Mouse (Mus musculus): ENCODE results near the gene Tprkb.

The Tprkb gene

GRCm38 (mm10) chr6:85972699-85973098 lies 61.0 kb downstream of the Tprkb start:
- DNase-seq (ENCODE audit: extremely low read depth, low read depth): no peak

- DNase-seq (ENCODE audit: extremely low read depth, low read depth): no peak
Measured at GRCm38 (mm10) chr6:85973336-85973735, 61.7 kb downstream of the Tprkb start.

GRCm38 (mm10) chr6:85974941-85975617 lies 63.4 kb downstream of the Tprkb start:
- DNase-seq (ENCODE audit: extremely low read depth, low read depth): peak; percentile 40

GRCm38 (mm10) chr6:85975761-85976160 lies 64.1 kb downstream of the Tprkb start:
- no peak for DNase-seq (ENCODE audit: extremely low read depth, low read depth)

- DNase-seq (ENCODE audit: extremely low read depth, low read depth): no peak
Measured at GRCm38 (mm10) chr6:85976242-85976641, 64.6 kb downstream of the Tprkb start.

GRCm38 (mm10) chr6:85978736-85979135 lies 67.1 kb downstream of the Tprkb start:
- peak; percentile 35 for DNase-seq (ENCODE audit: extremely low read depth, low read depth)
